Mouse (Mus musculus) spleen, adult 2 months (tissue): ENCODE measurements around the gene Ptch1.

Experiments
- CTCF ChIP-seq: fragments of 200-500 bp; IDR thresholded peaks from 2 replicates; pipeline ENCODE4 v1.5.1; 2011; ENCODE audit warnings: mild to moderate bottlenecking, inconsistent platforms; ENCODE audit not compliant: insufficient read depth, insufficient read length, insufficient replicate concordance; ENCODE audit errors: extremely low read depth
- POLR2A ChIP-seq: fragments of 200-500 bp; IDR thresholded peaks from 2 replicates; pipeline ENCODE4 v1.6.1; 2011; ENCODE audit warnings: low read depth, low read length, inconsistent platforms

GRCm38 (mm10) chr13:63565320-63566017, 7.9 kb downstream of the Ptch1 start:
- TF ChIP-seq CTCF (no peak), POLR2A (no peak)
